Mouse (Mus musculus): ENCODE data around the gene Dock9.

Dock9 gene

GRCm38 (mm10) chr14:121791935-121792334 is 5.7 kb downstream of the Dock9 start:
- 92% methylated on average over 2 of the region's 2 CpGs for WGBS

GRCm38 (mm10) chr14:121791112-121791511 is 6.5 kb downstream of the Dock9 start:
- 88% methylated on average over 7 of the region's 7 CpGs for WGBS

- 91% methylated on average over 3 of the region's 3 CpGs for WGBS
Measured at GRCm38 (mm10) chr14:121789273-121789672, 8.4 kb downstream of the Dock9 start.

- 90% methylated on average over 6 of the region's 6 CpGs for WGBS
Measured at GRCm38 (mm10) chr14:121788451-121788850, 9.2 kb downstream of the Dock9 start.

- WGBS, result 90% methylated on average over 12 of the region's 12 CpGs
Measured at GRCm38 (mm10) chr14:121787430-121787829, 10.2 kb downstream of the Dock9 start.

- WGBS, result 76% methylated on average over 12 of the region's 12 CpGs
Measured at GRCm38 (mm10) chr14:121786900-121787299, 10.7 kb downstream of the Dock9 start.

GRCm38 (mm10) chr14:121785394-121785793 is 12.2 kb downstream of the Dock9 start:
- WGBS, result 86% methylated on average over 1 of the region's 1 CpGs

GRCm38 (mm10) chr14:121780942-121781531 is 16.6 kb downstream of the Dock9 start:
- 71% methylated on average over 12 of the region's 12 CpGs for WGBS

- 77% methylated on average over 11 of the region's 11 CpGs for WGBS
Measured at GRCm38 (mm10) chr14:121780144-121780913, 17.3 kb downstream of the Dock9 start.

- 90% methylated on average over 3 of the region's 3 CpGs for WGBS
Measured at GRCm38 (mm10) chr14:121779620-121780019, 18.0 kb downstream of the Dock9 start.

GRCm38 (mm10) chr14:121777279-121777831 is 20.3 kb downstream of the Dock9 start:
- WGBS, result 92% methylated on average over 4 of the region's 4 CpGs

- WGBS, result 95% methylated on average over 4 of the region's 4 CpGs
Measured at GRCm38 (mm10) chr14:121776749-121777148, 20.9 kb downstream of the Dock9 start.

- 66% methylated on average over 11 of the region's 11 CpGs for WGBS
Measured at GRCm38 (mm10) chr14:121762021-121762452, 35.6 kb downstream of the Dock9 start.

GRCm38 (mm10) chr14:121760403-121760802 is 37.2 kb downstream of the Dock9 start:
- WGBS, result 91% methylated on average over 5 of the region's 5 CpGs

GRCm38 (mm10) chr14:121754110-121754509 is 43.5 kb downstream of the Dock9 start:
- WGBS, result 75% methylated on average over 11 of the region's 11 CpGs

- 52% methylated on average over 19 of the region's 19 CpGs for WGBS
Measured at GRCm38 (mm10) chr14:121752686-121753426, 44.8 kb downstream of the Dock9 start.

GRCm38 (mm10) chr14:121749606-121750005 is 48.0 kb downstream of the Dock9 start:
- WGBS, result 70% methylated on average over 9 of the region's 9 CpGs

GRCm38 (mm10) chr14:121749084-121749483 is 48.6 kb downstream of the Dock9 start:
- WGBS, result 87% methylated on average over 10 of the region's 10 CpGs

- 88% methylated on average over 7 of the region's 7 CpGs for WGBS
Measured at GRCm38 (mm10) chr14:121747360-121747759, 50.3 kb downstream of the Dock9 start.

- 79% methylated on average over 9 of the region's 9 CpGs for WGBS
Measured at GRCm38 (mm10) chr14:121743787-121744417, 53.7 kb downstream of the Dock9 start.
